Mouse (Mus musculus): ENCODE measurements around the gene Zdhhc6.

Gene Zdhhc6

DNA sequence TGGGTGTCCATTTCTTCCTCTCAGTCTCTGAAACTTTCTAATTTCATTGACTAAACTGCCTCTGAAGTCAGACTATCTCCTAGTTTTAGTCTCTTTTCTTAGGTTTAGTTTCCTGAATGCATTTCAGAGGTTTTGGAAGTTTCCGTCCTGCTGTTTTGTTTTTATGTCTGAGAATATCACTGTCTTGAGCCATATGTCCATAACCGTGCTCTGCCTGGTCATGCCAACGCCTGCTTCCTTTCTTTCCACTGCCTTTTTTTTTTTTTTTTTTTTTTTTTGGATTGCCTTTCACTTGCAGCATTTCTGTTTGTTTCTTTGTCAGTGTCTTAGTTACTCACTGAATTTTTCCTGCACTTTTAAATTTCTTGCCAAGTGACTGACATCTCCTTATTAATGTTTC lies 15.3 kb downstream of the Zdhhc6 start:
- no peak for DNase-seq (ENCODE audit: low spot score in 2 of 2)

DNA sequence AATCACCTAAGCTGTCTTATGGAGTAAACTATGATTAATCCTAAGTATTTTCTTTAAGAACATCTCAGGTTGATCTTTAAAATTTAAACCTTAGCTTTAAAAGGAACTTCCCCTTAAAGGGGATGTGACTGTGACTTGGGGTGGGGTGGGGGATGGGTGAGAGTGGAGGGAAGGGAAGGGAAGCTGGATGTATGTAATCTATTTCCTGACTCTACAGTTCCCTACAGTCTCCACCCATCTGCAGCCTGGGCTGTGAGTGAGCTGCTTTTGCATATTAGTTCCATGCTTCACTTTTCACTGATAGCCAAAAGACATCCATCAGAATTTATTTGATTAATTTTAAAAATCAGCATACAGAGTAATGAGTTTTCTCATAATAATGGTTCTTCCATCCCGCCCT lies 16.5 kb downstream of the Zdhhc6 start:
- DNase-seq (ENCODE audit: low spot score in 2 of 2), result no peak

DNA sequence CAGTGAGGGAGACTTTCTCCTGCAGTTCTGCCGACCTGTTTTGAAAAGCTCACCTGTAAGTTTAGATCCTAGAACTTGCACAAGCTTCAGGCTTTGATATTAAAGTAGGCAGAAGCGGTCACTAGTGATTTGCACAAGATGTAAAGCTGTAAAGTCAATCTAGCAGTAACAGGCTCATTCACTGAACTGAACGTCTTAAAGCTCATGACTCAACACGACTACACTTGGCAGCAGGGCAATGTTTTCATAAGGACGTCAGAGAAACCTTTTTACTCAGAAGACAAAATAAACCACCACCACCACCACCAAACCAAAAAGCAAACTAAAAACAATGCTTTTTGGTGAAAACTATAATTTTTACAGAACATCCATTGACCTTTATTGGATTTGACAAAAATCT lies 17.9 kb downstream of the Zdhhc6 start:
- no peak for DNase-seq (ENCODE audit: low spot score in 2 of 2)

DNA sequence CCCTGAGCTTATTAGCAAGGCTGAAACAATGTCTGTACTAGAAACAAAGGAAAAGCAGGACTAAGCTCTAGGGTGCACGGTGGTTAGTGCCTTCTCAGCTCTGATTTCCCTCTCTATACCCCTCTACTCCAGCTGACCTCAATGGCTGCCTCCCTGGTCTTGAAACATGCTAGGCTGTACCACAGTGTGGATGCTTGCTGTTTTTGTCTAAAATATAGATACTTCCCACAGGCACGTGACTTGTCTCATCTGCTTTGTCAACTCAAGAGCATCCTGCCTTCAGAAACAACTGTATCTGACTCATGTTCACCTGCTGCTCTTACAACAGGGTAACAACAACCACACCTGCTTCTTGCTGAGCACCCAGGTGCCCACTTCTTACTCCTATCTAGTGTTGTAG lies 18.3 kb downstream of the Zdhhc6 start:
- DNase-seq (ENCODE audit: low spot score in 2 of 2), result no peak

DNA sequence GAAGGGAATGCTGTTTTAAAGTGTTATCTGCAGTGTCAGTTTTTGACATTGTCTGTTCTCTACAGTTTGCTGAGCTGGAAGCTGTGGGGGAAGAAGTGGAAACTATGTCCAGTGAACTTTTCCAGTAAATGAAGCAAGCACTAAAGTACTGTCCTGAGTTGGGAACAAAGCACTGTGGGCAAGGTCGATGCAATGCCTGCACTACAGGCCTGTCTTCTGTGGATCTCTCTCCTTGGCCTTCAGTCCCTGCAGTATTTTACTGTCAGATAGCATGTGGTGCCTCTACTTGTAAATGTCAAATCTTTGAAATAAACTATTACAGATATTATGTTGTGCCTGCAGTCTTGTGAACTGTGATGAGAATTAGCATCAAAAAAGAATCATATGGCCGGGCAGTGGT lies 19.5 kb downstream of the Zdhhc6 start:
- no peak for DNase-seq (ENCODE audit: low spot score in 2 of 2)

DNA sequence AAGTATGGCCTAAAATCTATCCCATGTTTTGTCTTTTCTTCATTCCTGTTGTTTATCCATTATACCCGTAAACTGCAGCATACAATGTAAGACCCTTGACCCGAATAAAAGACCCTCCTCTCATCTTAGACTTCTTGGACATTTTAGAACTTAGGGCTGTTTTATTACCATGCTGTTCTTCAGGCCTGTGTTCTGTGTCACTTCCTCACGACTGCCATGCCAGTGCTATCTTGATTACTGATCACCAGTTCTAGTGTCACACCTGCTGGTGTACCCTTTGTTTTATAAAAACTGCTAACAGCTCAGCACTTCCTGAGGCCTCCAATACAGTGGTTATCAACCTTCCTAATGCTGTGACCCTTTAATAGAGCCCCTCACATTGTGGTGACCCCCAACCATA lies 20.3 kb downstream of the Zdhhc6 start:
- DNase-seq (ENCODE audit: low spot score in 2 of 2), result no peak

DNA sequence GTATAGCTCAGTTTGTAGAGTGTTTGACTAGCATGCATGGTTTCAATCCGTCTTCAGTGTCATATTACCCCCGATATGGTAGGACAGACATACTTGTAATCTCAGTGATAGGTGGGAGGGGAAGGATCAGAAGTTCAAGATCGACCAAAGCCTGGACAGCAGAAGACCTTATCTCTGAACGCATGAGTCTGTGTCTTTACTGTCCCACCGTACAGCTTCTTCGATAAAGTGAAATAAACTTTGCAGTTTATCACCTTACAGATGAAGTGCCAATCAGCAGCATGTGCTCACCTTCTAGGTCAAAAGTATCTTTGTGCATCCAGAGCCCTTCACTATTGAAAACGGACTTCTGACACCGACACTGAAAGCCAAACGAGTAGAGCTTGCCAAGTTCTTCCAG lies 20.8 kb downstream of the Zdhhc6 start:
- no peak for DNase-seq (ENCODE audit: low spot score in 2 of 2)

DNA sequence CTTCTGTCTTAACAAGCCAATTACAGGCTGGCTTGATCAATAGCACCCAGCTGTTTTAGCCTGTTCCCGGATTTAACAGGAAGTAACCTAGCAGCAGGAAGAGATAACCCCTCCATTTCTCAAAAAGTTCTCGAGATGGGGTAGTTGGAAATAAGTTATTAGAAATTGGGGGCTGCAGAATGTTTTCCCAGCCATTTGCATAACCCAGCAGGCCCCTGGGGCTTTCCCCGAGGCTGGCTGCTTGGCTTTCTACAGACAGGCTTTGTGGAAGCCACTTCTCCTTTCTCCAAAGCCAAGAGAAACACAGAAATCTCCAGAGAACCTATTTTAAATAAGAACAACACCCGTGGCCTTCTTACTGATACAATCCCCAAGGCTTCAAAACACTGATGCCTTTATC lies 22.7 kb downstream of the Zdhhc6 start:
- no peak for DNase-seq (ENCODE audit: low spot score in 2 of 2)

DNA sequence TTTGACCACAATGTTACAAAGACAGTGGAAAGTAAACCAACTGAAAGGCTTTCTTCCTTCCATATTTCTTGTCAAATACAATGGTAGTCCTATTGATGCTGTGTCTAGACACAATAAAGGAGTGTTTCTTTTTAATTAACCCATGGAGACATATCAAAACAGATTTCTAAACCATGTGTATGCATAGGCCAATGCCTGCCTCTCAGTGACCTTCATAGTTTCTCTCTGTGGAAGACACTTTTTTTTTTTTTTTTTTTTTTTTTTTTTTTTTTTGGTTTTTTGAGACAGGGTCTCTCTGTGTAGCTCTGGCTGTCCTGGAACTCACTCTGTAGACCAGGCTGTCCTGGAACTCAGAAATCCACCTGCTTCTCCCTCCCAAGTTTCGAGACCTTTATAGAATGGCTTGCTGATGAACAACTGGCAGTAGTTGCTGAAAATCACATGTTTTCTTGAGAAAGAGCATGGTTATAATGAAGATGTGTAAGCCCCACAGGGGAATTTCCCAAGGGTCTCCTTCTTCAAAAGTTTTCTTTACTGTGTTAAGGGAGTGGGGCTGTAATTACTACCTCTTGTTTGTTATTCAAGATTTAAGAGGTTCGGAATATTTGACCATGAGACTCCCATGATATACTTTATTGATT lies 23.5 kb downstream of the Zdhhc6 start:
- DNase-seq (ENCODE audit: low spot score in 2 of 2), result no peak

DNA sequence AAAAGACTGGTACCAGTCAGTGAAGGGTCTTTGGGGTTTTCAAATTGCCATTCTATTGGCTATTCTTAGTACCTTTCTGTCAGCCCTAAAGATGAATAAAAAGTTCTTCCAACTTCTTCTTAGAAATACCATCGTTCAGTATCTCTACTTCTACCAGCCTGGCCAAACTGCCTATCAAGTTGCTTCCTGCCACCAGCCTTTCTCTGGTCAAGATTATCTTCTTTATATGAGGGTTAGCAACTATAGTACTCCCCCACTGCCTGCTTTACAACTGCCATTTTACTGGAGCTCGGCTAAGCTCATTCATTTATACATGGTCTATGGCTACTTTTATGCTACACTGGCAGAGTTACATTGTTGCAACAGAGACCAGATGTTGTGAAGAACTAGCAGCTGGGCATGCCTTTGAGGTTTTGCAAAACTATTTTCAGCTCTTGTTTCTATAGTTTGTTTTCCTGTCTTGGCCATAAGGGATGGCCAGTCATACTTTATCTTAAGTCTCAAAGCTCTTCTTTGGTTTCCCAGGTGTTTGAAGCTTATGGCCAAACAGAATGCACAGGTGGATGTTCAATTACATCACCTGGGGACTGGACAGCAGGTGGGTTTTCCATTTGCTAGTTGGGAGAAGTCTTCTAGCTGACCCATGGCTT lies 25.1 kb downstream of the Zdhhc6 start:
- no peak for DNase-seq (ENCODE audit: low spot score in 2 of 2)

DNA sequence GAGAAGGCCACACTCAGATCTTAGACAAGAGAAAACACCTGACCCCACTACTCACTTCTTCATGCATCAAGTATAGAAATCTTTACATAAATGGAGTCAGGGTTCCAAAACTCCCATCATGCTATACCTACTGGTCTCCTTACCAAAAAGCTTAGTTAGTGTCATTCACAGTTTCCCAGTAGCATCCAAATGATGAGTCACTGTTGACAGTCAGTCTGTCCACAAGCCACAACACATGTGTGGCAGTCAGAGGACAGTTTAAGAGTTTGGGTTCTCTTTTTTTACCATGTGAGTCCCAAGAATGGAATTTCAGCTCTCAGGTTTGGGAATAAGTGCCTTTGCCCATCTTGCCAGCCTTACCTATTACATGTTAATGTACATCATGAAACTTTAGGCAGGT lies 26.9 kb downstream of the Zdhhc6 start:
- DNase-seq (ENCODE audit: low spot score in 2 of 2), result no peak

DNA sequence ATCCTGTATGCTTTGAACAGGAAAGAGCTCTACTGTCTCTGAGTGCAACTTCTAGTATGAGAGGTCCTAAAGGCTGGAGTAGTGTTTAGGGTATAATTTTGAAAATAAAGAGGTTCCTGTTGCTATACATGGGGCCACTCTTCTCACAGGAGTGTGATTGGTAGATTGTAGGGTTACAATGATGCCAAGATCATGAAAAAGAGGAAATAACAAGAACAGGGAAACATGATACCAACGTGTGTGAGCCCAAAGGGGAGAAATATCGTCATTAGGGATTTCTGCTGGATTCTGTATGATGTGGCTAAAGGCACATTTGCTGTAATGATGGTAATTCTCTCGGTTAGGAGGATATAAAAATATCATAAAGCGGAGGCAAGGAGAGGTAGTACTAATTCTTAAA lies 29.8 kb downstream of the Zdhhc6 start:
- no peak for DNase-seq (ENCODE audit: low spot score in 2 of 2)

DNA sequence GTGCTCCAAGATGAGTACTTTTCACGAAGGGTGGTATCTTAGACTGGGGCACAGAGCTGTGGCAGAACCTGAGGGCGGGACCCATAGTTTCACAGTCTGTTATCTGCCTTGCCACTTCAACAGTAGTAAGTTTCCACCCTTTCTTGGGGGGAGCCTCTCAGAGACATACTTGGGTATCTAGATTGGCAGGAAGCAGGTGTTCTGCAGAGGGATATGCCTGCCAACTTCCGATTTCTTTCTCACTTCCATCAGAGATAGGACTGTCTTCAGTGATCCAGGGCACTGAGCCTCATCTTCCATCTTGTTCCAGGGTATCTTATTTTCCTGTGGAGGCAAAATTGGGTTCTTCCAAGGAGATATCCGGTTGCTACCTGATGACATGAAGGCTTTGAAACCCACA lies 31.7 kb downstream of the Zdhhc6 start:
- no peak for DNase-seq (ENCODE audit: low spot score in 2 of 2)

DNA sequence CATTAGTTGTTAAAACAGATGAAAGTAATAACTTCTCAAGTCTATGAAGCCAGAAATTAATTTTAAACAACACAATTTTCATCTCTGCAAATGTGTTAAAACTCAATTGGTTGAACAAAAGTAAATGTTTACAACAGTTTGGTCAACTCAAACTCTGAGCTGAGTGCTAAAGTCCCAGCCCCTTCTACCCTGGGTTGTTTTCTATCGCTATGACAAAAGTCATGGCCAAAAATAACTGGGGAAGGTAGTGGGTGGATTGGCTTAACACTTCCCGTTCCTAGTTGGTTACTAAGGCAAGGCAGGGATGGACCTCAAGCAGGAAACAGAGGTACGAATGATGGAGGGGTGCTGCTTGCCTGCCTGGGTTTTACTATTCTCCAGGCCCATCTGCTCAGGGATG lies 39.1 kb downstream of the Zdhhc6 start:
- no peak for DNase-seq (ENCODE audit: low spot score in 2 of 2)

DNA sequence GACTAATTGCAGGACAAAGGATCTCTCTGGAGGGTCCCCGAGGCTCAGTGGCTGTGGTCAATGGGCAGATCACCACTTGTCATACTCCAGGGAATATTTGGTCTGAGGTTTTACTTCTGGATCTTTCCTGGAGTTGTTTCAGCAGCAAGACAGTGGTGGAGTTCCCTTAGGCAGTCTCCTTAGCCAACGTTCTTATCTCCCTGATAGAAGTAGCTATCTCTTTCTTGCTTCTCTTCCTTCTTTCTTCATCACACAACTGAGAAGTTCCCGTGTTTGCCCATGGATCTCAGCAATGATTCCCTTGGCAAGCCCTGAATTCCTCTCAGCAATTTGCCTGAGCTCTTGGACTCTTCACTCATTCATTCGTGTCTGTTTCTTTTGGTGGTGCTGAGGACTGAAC lies 39.7 kb downstream of the Zdhhc6 start:
- no peak for DNase-seq (ENCODE audit: low spot score in 2 of 2)

DNA sequence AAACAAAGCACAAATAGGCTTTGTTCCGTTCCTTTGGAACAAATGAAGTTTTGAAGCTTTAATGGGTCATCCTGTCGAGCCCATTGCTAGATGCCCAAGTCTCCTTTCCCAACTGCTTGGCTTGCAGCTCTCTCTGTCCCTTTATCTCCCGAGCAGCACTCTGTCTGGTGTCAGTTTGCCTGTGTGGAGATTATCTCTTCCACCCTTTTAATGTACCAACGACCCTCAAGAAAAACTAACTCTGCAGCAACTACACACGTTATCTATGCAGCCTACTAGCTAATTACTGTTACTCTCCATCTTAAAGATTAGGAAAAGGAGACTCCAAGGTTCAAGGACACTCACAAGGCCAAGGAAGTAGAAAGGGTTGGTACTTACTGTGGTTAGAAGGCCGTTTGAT lies 42.5 kb downstream of the Zdhhc6 start:
- DNase-seq (ENCODE audit: low spot score in 2 of 2), result no peak

DNA sequence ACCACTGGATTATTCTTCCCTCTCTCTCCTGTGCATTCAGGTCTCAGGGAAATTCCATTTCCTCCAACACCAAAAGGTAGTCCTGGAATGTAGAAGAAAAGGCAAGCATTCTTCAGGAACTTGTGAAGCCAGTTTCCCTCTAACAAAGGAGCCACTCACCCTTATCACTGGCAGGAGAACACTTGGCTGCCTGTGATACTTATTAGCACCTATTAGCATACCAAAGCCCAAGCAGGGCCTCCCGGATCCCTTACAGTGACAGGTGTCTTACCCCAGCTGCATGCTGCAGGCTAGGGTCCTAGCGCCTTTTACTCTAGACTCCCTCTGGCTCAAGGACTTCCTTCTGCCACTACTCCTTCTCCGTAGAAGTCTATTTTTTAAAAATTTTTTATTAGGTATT lies 44.4 kb downstream of the Zdhhc6 start:
- DNase-seq (ENCODE audit: low spot score in 2 of 2), result no peak

DNA sequence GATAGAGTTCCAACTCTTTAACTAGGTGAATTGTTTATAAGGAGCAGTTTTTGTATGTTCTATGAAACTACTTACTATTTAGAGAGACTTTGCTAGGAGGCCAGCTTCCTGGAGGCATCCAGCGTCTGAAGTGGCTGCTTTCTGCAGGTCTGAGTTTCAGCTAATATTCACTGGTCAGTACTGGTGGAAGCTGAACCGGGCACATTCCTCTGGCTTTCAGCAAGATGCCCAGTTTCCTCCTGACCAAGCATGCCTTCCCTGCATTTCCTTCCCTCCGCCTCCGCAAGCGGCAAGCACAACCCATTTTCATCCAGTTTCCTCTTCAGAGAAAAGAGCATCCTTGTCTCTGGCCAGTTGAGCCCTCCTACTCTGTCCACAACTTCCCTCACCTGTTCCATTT lies 46.8 kb downstream of the Zdhhc6 start:
- DNase-seq (ENCODE audit: low spot score in 2 of 2), result no peak

DNA sequence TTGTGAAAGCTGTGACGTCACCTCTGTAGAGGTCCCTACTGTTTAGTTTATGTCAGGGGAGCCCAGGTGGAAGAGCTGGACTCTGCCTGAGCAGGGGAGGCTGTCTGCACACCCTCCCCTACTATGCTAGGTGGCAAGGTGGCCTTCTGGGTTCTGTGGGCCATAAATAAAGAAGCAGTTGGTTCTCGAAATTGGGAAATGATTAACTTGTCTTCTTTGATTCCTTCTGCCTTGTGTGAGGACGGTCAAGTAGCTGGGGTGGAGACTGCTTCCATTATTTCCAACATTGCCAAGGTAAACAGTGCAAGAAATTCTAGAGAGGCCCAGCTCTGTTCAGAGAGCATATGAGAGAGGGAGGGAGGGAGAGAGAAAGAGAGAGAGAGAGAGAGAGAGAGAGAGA lies 47.7 kb downstream of the Zdhhc6 start:
- DNase-seq (ENCODE audit: low spot score in 2 of 2), result no peak

DNA sequence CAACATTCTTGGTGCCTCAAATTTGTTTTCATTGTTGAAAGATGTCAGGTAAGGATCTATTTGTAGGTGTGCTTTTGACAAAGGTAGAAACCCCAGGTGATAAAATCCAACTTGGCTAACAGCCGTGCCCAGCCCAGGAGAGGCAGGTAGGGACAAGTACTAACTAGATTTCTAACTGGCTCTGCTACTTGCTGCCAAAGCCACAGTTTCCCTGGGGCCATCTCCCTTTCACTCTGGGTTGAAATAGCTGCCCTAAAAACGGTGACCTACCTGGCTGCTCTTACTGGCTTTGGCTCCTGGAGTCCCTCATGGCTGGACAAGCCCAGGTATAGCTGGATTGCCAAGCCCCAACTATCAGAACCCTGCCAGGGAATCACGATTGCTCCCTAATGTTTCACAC lies 49.0 kb downstream of the Zdhhc6 start:
- no peak for DNase-seq (ENCODE audit: low spot score in 2 of 2)

DNA sequence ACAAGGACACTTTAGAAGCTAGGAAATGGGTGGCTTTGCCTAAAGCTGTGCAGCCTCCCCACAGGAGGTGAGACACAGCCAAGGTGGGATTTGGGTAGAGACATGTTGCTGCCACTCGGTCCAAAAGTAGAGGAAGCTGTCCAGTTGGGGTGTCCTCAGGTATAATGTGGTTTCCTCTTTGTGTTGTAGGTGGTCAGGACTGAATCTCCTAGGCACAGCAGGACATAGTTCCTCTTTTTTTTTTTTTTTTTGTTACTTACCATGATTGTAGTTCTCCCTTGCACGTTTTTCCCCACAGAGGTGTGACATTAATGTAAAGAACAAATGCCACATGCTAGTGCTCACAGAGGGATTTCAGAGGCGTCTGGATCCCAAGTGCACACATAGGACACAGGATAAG lies 50.6 kb downstream of the Zdhhc6 start:
- no peak for DNase-seq (ENCODE audit: low spot score in 2 of 2)

DNA sequence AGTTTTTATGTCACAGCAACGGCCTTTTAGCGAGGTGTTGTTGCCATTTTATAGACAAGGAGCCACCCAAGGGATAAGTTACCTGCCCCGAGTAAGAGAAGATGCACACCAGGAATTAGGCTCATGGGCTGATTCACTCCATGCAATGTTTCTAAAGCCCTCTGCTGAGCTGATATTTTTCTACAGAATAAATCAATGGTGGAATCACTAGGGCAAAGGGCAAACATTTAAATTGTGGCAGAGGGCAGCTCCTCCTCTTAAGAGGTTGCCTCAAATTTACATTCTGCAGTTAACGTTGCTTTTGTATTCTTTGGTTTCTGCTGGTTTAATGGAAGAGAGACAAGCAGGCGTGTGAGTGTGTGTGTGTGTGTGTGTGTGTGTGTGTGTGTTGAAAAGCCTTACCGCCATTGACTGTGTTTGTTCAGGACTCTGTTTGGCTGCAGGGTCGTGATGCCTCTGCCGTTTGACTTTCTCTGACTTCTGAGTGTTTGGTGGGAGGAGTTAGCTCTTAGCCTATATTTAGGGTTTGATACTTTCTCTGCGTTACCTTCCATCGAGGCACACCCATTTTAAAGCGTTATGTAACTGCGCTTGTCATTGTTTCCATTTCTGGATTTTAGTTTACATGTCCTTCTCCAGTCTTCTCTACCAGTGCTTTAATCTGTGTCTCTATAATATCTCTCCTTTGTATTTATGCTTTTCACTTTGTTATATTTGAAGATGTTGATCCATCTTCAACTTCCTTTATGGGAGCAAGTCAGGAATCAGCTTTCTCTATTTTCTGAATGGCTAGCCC lies 55.2 kb downstream of the Zdhhc6 start:
- no peak for DNase-seq (ENCODE audit: low spot score in 2 of 2)

DNA sequence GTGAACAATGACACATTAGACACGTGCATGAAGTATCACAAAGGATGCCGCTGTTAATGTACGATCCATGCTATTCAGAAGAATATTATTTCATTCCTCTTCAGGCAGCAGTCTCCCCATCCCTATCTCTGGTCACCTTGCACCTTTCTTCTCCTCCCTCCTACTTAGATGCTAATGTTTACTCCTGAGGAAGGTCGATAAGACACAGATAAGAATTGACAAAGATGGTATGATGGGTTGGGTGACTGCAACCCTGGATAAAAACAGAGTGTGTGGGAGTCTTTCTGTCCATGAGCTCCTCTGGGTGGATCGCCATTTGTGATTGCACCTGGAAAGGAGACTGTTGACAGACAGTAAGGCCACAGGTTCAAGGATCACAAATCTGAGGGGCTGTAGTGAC lies 57.3 kb downstream of the Zdhhc6 start:
- no peak for DNase-seq (ENCODE audit: low spot score in 2 of 2)
